Mouse (Mus musculus) ES-Bruce4 (cell line): ENCODE results near the gene Luc7l3.
A peak's percentile ranks its signal among the peaks of the same experiment; 100 is the strongest.

ENCODE experiments used
- CTCF ChIP-seq: IDR thresholded peaks from one replicate; pipeline ENCODE4 v1.8.1; 2011; ENCODE audit warnings: low read depth, low read length
- EP300 ChIP-seq: IDR thresholded peaks from 2 replicates; pipeline ENCODE4 v1.6.1; 2011; ENCODE audit warnings: low read depth, low read length; ENCODE audit not compliant: insufficient read depth
- POLR2A ChIP-seq: IDR thresholded peaks from one replicate; pipeline ENCODE4 v1.8.1; 2011; ENCODE audit warnings: low read length; ENCODE audit not compliant: insufficient read depth

DNA sequence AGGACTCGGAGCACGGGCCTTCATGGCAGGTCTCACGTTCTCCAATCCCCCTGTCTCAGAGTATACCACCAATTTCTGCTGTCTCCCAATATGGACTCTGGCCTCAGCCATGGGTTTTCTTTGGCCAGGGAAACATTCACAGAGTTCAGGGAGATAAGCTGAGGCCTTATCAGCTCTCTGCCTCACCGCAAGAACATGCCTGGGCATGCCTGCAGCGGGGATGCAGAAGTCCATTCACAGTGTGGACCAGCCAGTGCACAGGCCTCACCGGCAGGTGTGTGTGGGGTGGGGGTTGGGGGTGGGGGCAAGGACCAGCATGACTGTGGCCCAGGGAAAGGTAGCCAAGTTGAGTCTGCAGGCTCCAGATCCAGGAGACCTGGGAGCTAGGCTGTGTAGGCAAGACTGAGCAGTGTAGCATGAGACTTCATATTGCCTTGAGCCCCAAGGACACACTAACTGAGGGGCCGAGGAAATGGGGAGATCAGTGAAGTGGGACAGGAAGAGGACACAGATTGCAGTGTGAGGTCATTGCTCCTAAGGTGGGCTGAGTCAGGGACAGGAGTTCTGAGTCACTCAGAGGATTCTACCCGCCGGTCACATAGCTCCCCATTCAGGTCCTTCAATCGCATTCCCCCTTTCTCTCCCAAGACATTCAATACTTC, 47.5 kb downstream of the Luc7l3 start:
- TF ChIP-seq EP300 (peak; percentile 66; the same call in 1 of the 2 replicates), POLR2A (no peak), CTCF (no peak)
